ENCODE assay signal across 25 mouse cellular contexts in genomic region chr10:112444640-112445039, GRCm38 (mm10).
"Had no signal": no experiment of that assay in that cellular context is flagged by ENCODE, and none has a peak within 500 bp of the region (broad histone marks: within the 10 kb centered on the region; RNA-seq: fewer than 3 reads in every experiment).

No protein-coding gene starts in this region.

- H3K9ac ChIP-seq: heart, embryonic 13.5 days; heart, embryonic 15.5 days; hindbrain, embryonic 13.5 days; hindbrain, embryonic 15.5 days; kidney, embryonic 15.5 days; limb, embryonic 12.5 days; liver, embryonic 13.5 days had no signal

- DNase-seq: gastrocnemius, postnatal 14 days; gastrocnemius, postnatal 36 days; heart, adult 11 months; heart, postnatal 14 days; heart, postnatal 36 days; kidney, adult 11 months; kidney, adult 2 months; kidney, adult 9 months; kidney, postnatal 14 days; kidney, postnatal 36 days; layer of hippocampus, adult 9-11 months; liver; liver, embryonic 13.5 days had no signal

- H3K4me2 ChIP-seq: heart, embryonic 11.5 days; heart, embryonic 13.5 days; heart, embryonic 15.5 days; hindbrain, embryonic 13.5 days; hindbrain, embryonic 15.5 days; kidney, embryonic 15.5 days; limb, embryonic 12.5 days; liver, embryonic 11.5 days; liver, embryonic 13.5 days had no signal

- H3K36me3 ChIP-seq: heart, embryonic 13.5 days; heart, embryonic 15.5 days; hindbrain, embryonic 13.5 days; hindbrain, embryonic 15.5 days; kidney, embryonic 15.5 days; limb, embryonic 10.5 days; limb, embryonic 12.5 days; liver, embryonic 13.5 days had no signal

- H3K4me1 ChIP-seq: heart, embryonic 13.5 days; heart, embryonic 15.5 days; hindbrain, embryonic 13.5 days; hindbrain, embryonic 15.5 days; kidney, embryonic 15.5 days; limb, embryonic 10.5 days; limb, embryonic 12.5 days; liver, embryonic 13.5 days had no signal

- H3K9me3 ChIP-seq: heart, embryonic 13.5 days; heart, embryonic 15.5 days; hindbrain, embryonic 13.5 days; hindbrain, embryonic 15.5 days; kidney, embryonic 15.5 days; limb, embryonic 10.5 days; limb, embryonic 12.5 days; liver, embryonic 13.5 days had no signal

- H3K27ac ChIP-seq: heart, embryonic 13.5 days; heart, embryonic 15.5 days; hindbrain, embryonic 13.5 days; hindbrain, embryonic 15.5 days; hindbrain, postnatal 0 days; kidney, embryonic 15.5 days; kidney, postnatal 0 days; left cerebral cortex, adult 2 months; limb, embryonic 10.5 days; limb, embryonic 12.5 days; liver, embryonic 13.5 days had no signal

- H3K27me3 ChIP-seq: heart, embryonic 13.5 days; heart, embryonic 15.5 days; hindbrain, embryonic 13.5 days; hindbrain, embryonic 15.5 days; kidney, embryonic 15.5 days; limb, embryonic 12.5 days; liver, embryonic 13.5 days had no signal

- H3K4me3 ChIP-seq: heart, embryonic 13.5 days; heart, embryonic 15.5 days; hindbrain, embryonic 13.5 days; hindbrain, embryonic 15.5 days; kidney, embryonic 15.5 days; left cerebral cortex, adult 2 months; limb, embryonic 10.5 days; limb, embryonic 12.5 days; liver, embryonic 13.5 days had no signal
